Mouse (Mus musculus): ENCODE measurements around the gene Snx10. TPM values are rescaled to one million over a fixed set of nuclear protein-coding genes. Genes with fewer than 3 reads are reported as not detected.

Gene Snx10
- polyA plus RNA-seq, 1 experiment from 2014 or later, result 42.6 TPM

GRCm38 (mm10) chr6:51594516-51594915 is 70.8 kb downstream of the Snx10 start:
- H3K4me1 ChIP-seq, result peaks cover 26% of the 10 kb centered on the region
- no peak overlapping the region for H3K4me3 ChIP-seq
- no peaks in the 10 kb centered on the region for H3K9me3 ChIP-seq
- H3K27me3 ChIP-seq (replicated peaks), result no peaks in the 10 kb centered on the region
- H3K27ac ChIP-seq, result no peak overlapping the region
- ATAC-seq (ENCODE audit: low FRiP score, low read depth), result no peak
- no peak overlapping the region for H3K9ac ChIP-seq
- H3K4me2 ChIP-seq (replicated peaks), result no peak overlapping the region
- no peaks in the 10 kb centered on the region for H3K36me3 ChIP-seq
- WGBS, result 46% methylated on average over 4 of the region's 4 CpGs

GRCm38 (mm10) chr6:51598058-51598457 is 74.4 kb downstream of the Snx10 start:
- no peaks in the 10 kb centered on the region for H3K36me3 ChIP-seq
- H3K4me1 ChIP-seq, result peaks cover 16% of the 10 kb centered on the region
- H3K27ac ChIP-seq, result no peak overlapping the region
- ATAC-seq (ENCODE audit: low FRiP score, low read depth), result no peak
- H3K27me3 ChIP-seq (replicated peaks), result no peaks in the 10 kb centered on the region
- WGBS, result 90% methylated on average over 7 of the region's 7 CpGs
- peaks cover 8% of the 10 kb centered on the region for H3K9me3 ChIP-seq
- no peak overlapping the region for H3K9ac ChIP-seq
- no peak overlapping the region for H3K4me2 ChIP-seq (replicated peaks)
- H3K4me3 ChIP-seq, result no peak overlapping the region

GRCm38 (mm10) chr6:51600412-51600811 is 76.7 kb downstream of the Snx10 start:
- WGBS, result 85% methylated on average over 9 of the region's 9 CpGs
- H3K4me1 ChIP-seq, result peaks cover 8% of the 10 kb centered on the region
- ATAC-seq (ENCODE audit: low FRiP score, low read depth), result no peak
- no peaks in the 10 kb centered on the region for H3K27me3 ChIP-seq (replicated peaks)
- no peak overlapping the region for H3K4me2 ChIP-seq (replicated peaks)
- H3K27ac ChIP-seq, result no peak overlapping the region
- no peak overlapping the region for H3K9ac ChIP-seq
- H3K9me3 ChIP-seq, result peaks cover 8% of the 10 kb centered on the region
- H3K36me3 ChIP-seq, result no peaks in the 10 kb centered on the region
- no peak overlapping the region for H3K4me3 ChIP-seq

- Histone ChIP-seq H3K9ac (no peak overlapping the region), H3K27ac (no peak overlapping the region), H3K4me2 (replicated peaks) (no peak overlapping the region), H3K36me3 (no peaks in the 10 kb centered on the region), H3K9me3 (peaks cover 8% of the 10 kb centered on the region), H3K4me3 (no peak overlapping the region), H3K4me1 (peaks cover 13% of the 10 kb centered on the region), H3K27me3 (replicated peaks) (no peaks in the 10 kb centered on the region)
- WGBS, result 83% methylated on average over 1 of the region's 1 CpGs
- ATAC-seq (ENCODE audit: low FRiP score, low read depth), result no peak
Measured at GRCm38 (mm10) chr6:51602341-51602740, 78.6 kb downstream of the Snx10 start.

- Histone ChIP-seq H3K4me2 (replicated peaks) (no peak overlapping the region), H3K4me1 (peaks cover 13% of the 10 kb centered on the region), H3K27me3 (replicated peaks) (no peaks in the 10 kb centered on the region), H3K9ac (no peak overlapping the region), H3K9me3 (peaks cover 8% of the 10 kb centered on the region), H3K36me3 (no peaks in the 10 kb centered on the region), H3K4me3 (no peak overlapping the region), H3K27ac (no peak overlapping the region)
- ATAC-seq (ENCODE audit: low FRiP score, low read depth), result no peak
- WGBS, result 91% methylated on average over 10 of the region's 10 CpGs
Measured at GRCm38 (mm10) chr6:51603691-51604090, 80.0 kb downstream of the Snx10 start.

- H3K27ac ChIP-seq, result 0 out of 2 replicates have a peak overlapping the region, but pooled peaks have one; percentile 8
- H3K27me3 ChIP-seq (replicated peaks), result no peaks in the 10 kb centered on the region
Measured at GRCm38 (mm10) chr6:51606245-51606644, 82.5 kb downstream of the Snx10 start.

GRCm38 (mm10) chr6:51606803-51607202 is 83.1 kb downstream of the Snx10 start:
- Histone ChIP-seq H3K4me3 (no peak overlapping the region), H3K27me3 (replicated peaks) (no peaks in the 10 kb centered on the region), H3K9me3 (peaks cover 5% of the 10 kb centered on the region), H3K9ac (no peak overlapping the region), H3K36me3 (no peaks in the 10 kb centered on the region), H3K4me1 (peaks cover 13% of the 10 kb centered on the region), H3K27ac (0 out of 2 replicates have a peak overlapping the region, but pooled peaks have one; percentile 8), H3K4me2 (replicated peaks) (no peak overlapping the region)
- whole genome bisulfite sequencing, result 37% methylated on average over 7 of the region's 7 CpGs
- ATAC-seq (ENCODE audit: low FRiP score, low read depth), result no peak

More at GRCm38 (mm10) chr6:51606245-51606644, 82.5 kb downstream of the Snx10 start:
- WGBS, result 82% methylated on average over 4 of the region's 4 CpGs
- Histone ChIP-seq H3K9me3 (peaks cover 8% of the 10 kb centered on the region), H3K36me3 (no peaks in the 10 kb centered on the region), H3K4me1 (peaks cover 13% of the 10 kb centered on the region), H3K4me2 (replicated peaks) (no peak overlapping the region), H3K9ac (no peak overlapping the region), H3K4me3 (no peak overlapping the region)
- no peak for ATAC-seq (ENCODE audit: low FRiP score, low read depth)

GRCm38 (mm10) chr6:51611621-51612020 is 87.9 kb downstream of the Snx10 start:
- WGBS, result 82% methylated on average over 4 of the region's 4 CpGs
- peaks cover 13% of the 10 kb centered on the region for H3K4me1 ChIP-seq
- H3K9ac ChIP-seq, result no peak overlapping the region
- no peaks in the 10 kb centered on the region for H3K36me3 ChIP-seq
- no peak overlapping the region for H3K4me3 ChIP-seq
- ATAC-seq (ENCODE audit: low FRiP score, low read depth), result no peak
- no peaks in the 10 kb centered on the region for H3K9me3 ChIP-seq
- peak overlapping the region; percentile 82; the same call in 1 of the 2 replicates for H3K4me2 ChIP-seq (replicated peaks)
- H3K27me3 ChIP-seq (replicated peaks), result no peaks in the 10 kb centered on the region
- peak overlapping the region; percentile 88; the same call in 1 of the 2 replicates for H3K27ac ChIP-seq

GRCm38 (mm10) chr6:51612371-51613051 is 88.8 kb downstream of the Snx10 start:
- peak; percentile 85 for ATAC-seq (ENCODE audit: low FRiP score, low read depth)
- WGBS, result under 1% methylated on average over 54 of the region's 54 CpGs
- no peaks in the 10 kb centered on the region for H3K9me3 ChIP-seq

GRCm38 (mm10) chr6:51613661-51614060 is 90.0 kb downstream of the Snx10 start:
- Histone ChIP-seq H3K27me3 (replicated peaks) (no peaks in the 10 kb centered on the region), H3K4me3 (no peak overlapping the region), H3K9me3 (no peaks in the 10 kb centered on the region), H3K27ac (peak overlapping the region; percentile 16; the same call in 1 of the 2 replicates), H3K4me1 (peaks cover 10% of the 10 kb centered on the region), H3K9ac (no peak overlapping the region), H3K4me2 (replicated peaks) (no peak overlapping the region), H3K36me3 (no peaks in the 10 kb centered on the region)
- peak; percentile 43; the same call in 1 of the 2 replicates for ATAC-seq (ENCODE audit: low FRiP score, low read depth)
- WGBS, result 55% methylated on average over 11 of the region's 11 CpGs

More at GRCm38 (mm10) chr6:51612371-51613051, 88.8 kb downstream of the Snx10 start:
- Histone ChIP-seq H3K27ac (peak overlapping the region; percentile 88), H3K4me2 (replicated peaks) (peak overlapping the region; percentile 82), H3K36me3 (no peaks in the 10 kb centered on the region), H3K4me1 (peaks cover 10% of the 10 kb centered on the region), H3K4me3 (peak overlapping the region; percentile 45), H3K9ac (peak overlapping the region; percentile 57), H3K27me3 (replicated peaks) (no peaks in the 10 kb centered on the region)

GRCm38 (mm10) chr6:51626843-51627242 is 103.1 kb downstream of the Snx10 start:
- Histone ChIP-seq H3K36me3 (no peaks in the 10 kb centered on the region), H3K4me2 (replicated peaks) (no peak overlapping the region), H3K9me3 (no peaks in the 10 kb centered on the region), H3K9ac (no peak overlapping the region), H3K4me1 (no peaks in the 10 kb centered on the region), H3K27ac (no peak overlapping the region), H3K4me3 (no peak overlapping the region), H3K27me3 (replicated peaks) (no peaks in the 10 kb centered on the region)
- 91% methylated on average over 5 of the region's 5 CpGs for WGBS
- no peak for ATAC-seq (ENCODE audit: low FRiP score, low read depth)

GRCm38 (mm10) chr6:51629671-51630070 is 106.0 kb downstream of the Snx10 start:
- H3K27me3 ChIP-seq (replicated peaks), result no peaks in the 10 kb centered on the region
- H3K4me2 ChIP-seq (replicated peaks), result no peak overlapping the region
- H3K4me3 ChIP-seq, result no peak overlapping the region
- no peaks in the 10 kb centered on the region for H3K36me3 ChIP-seq
- H3K9ac ChIP-seq, result no peak overlapping the region
- H3K27ac ChIP-seq, result no peak overlapping the region
- no peak for ATAC-seq (ENCODE audit: low FRiP score, low read depth)
- H3K9me3 ChIP-seq, result no peaks in the 10 kb centered on the region
- no peaks in the 10 kb centered on the region for H3K4me1 ChIP-seq
- WGBS, result 60% methylated on average over 3 of the region's 3 CpGs

- Histone ChIP-seq H3K36me3 (no peaks in the 10 kb centered on the region), H3K4me1 (no peaks in the 10 kb centered on the region), H3K9ac (no peak overlapping the region), H3K9me3 (no peaks in the 10 kb centered on the region), H3K27me3 (replicated peaks) (no peaks in the 10 kb centered on the region), H3K4me2 (replicated peaks) (no peak overlapping the region), H3K27ac (no peak overlapping the region), H3K4me3 (no peak overlapping the region)
- ATAC-seq (ENCODE audit: low FRiP score, low read depth), result no peak
- 86% methylated on average over 2 of the region's 2 CpGs for WGBS
Measured at GRCm38 (mm10) chr6:51630184-51630583, 106.5 kb downstream of the Snx10 start.

All from neural tube, embryonic 12.5 days (tissue).